Mouse (Mus musculus) frontal cortex, postnatal 14 days (tissue): Measurements from ENCODE around the gene Pagr1a.
A peak's percentile ranks its signal among the peaks of the same experiment; 100 is the strongest.

Experiments used
- DNase-seq, 2 experiments: peaks; one replicate each; pipeline ENCODE4 v3.0.0; 2022; ENCODE audit warnings: low spot score in 2 of 2

Pagr1a gene

GRCm38 (mm10) chr7:127003620-127004019 is 13.5 kb downstream of the Pagr1a start:
- DNase-seq = no peak

- DNase-seq = no peak
Observed at GRCm38 (mm10) chr7:126999568-126999967, 17.6 kb downstream of the Pagr1a start.

GRCm38 (mm10) chr7:126996449-126996848 is 20.7 kb downstream of the Pagr1a start:
- DNase-seq = no peak

- DNase-seq = no peak
Observed at GRCm38 (mm10) chr7:126988816-126989215, 28.3 kb downstream of the Pagr1a start.

- no peak for DNase-seq
Observed at GRCm38 (mm10) chr7:126986319-126986718, 30.8 kb downstream of the Pagr1a start.

- DNase-seq = no peak
Observed at GRCm38 (mm10) chr7:126984667-126985444, 32.3 kb downstream of the Pagr1a start.

- no peak for DNase-seq
Observed at GRCm38 (mm10) chr7:126983113-126983512, 34.0 kb downstream of the Pagr1a start.

- DNase-seq = no peak
Observed at GRCm38 (mm10) chr7:126982054-126982453, 35.1 kb downstream of the Pagr1a start.

GRCm38 (mm10) chr7:126981601-126982000 is 35.6 kb downstream of the Pagr1a start:
- DNase-seq = no peak

- DNase-seq = no peak
Observed at GRCm38 (mm10) chr7:126978841-126979240, 38.3 kb downstream of the Pagr1a start.

- DNase-seq = no peak
Observed at GRCm38 (mm10) chr7:126976878-126977459, 40.2 kb downstream of the Pagr1a start.

- peak; percentile 91 to 94 for DNase-seq
Observed at GRCm38 (mm10) chr7:126975950-126976866, 40.9 kb downstream of the Pagr1a start, which contains the start of gene Cdiptos. Cdiptos (minus strand) TSS chr7:126976098.

- DNase-seq = no peak
Observed at GRCm38 (mm10) chr7:126975893-126975949, 41.4 kb downstream of the Pagr1a start, which contains the start of gene Cdipt. Cdipt (plus strand) TSS chr7:126975914.

GRCm38 (mm10) chr7:126975493-126975892 is 41.7 kb downstream of the Pagr1a start:
- DNase-seq = no peak

- no peak for DNase-seq
Observed at GRCm38 (mm10) chr7:126967361-126967760, 49.8 kb downstream of the Pagr1a start.

- DNase-seq = no peak
Observed at GRCm38 (mm10) chr7:126965568-126965967, 51.6 kb downstream of the Pagr1a start.
